Mouse (Mus musculus): ENCODE results near the gene St6galnac4.
A peak's percentile ranks its signal among the peaks of the same experiment; 100 is the strongest.

The St6galnac4 gene

DNA sequence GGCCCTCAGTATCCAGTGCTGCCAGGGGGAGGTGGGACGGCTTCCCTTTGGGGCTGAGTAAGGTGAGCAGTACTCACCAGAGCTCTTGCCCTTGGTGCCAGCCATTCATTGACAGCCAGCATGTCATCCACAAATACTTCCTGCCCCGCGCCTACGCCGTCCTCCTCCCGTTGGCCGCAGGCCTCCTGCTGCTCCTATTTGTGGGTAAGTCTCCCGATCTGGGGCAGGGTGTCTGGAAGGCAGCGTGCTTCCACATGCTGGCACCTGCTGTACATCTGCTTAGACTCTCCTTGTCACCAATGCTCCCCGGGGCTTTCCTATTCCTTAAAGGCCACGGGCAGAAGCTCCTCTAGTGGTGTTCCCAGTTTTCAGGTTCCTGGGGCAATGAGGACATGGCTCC lies 14.7 kb upstream of the St6galnac4 start:
- DNase-seq, result no peak

DNA sequence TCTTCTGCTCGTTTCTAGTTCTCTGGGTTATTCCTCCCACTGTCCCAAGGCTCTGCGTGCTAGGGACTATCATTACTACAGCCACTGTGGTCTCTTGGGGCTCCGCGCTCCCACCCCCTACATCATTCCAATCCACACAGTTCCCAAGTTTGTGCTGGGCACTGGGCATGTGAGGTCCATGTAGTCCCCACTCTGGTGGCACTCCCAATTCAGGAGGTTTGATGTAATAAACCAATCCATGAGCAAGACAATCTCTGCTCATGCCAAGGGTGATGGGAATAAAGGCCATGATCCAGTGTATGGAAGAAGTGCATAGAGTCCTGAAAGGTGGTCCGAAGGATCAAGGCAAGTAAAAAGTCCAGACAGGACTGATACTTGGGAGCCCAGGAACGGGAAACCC lies 12.4 kb upstream of the St6galnac4 start, which contains the start of gene Pip5kl1:
Gene Pip5kl1 (plus strand): TSS at position 301 of the 400 bp plus-strand sequence.
- no peak for DNase-seq

DNA sequence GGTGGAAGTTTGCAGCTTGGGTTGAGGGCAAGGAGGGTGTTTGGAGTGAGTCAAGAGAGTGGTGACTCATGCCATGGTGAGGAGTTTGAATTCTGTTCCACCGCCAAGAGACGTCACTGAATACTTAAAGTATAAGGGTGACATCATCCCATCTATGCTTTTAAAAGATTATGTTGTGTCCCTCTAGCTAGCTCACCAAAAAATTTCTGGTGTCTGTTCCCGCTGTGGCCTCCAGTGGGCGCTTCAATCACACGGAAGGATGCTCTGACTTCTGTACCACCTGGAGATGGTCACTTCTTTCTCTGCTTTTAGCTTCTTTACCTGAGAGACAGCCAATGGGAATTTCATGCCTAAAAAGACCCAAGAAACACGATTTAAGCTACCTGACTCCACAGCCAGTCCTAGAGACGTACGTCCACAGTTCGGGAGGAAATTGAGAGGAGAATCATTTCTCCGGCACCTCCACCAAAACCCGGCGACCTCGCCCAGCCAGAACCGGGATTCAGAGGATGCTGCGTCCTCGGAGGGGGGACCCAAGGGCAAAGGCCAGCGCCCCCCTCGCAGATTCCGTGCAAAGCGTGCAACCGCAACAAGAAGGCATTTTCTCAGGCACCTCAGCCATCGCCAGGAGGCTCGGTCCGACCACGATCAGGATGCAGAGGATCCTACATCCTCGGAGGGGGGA lies 11.9 kb upstream of the St6galnac4 start:
- peak; percentile 69 for DNase-seq

DNA sequence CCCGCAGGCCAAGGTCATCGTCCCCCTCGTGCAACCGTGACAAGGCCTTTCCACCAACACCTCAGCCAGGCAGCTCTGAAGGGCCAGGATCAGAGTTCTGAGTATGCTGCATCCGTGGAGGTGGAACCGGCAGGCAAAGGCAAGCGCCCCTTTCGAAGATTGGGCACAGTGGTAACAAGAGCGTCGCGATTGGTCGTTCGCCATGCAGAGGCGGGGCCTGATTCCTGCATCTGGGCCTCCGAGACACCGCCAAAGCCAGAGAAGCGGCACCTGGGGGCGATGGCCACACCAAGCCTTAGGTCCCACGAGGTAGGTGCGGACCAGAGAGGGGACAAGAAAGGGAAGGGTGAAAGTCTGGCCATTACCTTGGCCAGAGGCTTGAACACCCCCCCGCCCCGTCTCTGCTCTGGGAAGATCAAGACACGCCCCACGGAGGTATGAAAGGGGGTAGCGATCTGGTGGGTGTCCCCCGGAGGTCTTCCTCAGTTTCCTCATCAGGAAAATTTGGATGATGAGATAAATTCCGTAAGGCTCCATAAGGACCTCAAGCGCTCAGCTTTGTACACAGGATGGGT lies 11.2 kb upstream of the St6galnac4 start, which contains the start of gene 9430097D07Rik:
Gene 9430097D07Rik (minus strand): TSS at position 99 of the 575 bp plus-strand sequence.
- peak; percentile 74 for DNase-seq

DNA sequence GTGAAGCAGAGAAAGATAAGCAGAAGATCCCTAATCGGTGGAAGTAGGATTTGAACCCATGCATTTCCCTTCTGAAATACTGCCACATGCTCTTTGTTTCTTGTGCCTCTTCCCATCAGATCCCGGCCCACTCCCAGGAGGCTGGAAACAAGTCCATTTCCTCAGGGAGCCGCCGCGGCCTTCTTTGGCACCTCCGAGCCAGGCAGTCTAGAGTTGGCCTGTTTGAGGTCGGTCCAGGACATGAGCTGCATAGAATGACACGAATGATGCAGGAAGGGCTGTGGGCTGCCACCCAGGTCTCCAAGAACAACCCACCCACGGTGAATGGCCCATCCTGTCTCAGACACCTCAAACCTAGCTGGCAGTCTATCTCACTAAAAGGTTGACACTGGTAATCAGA lies 10.4 kb upstream of the St6galnac4 start:
- no peak for DNase-seq

DNA sequence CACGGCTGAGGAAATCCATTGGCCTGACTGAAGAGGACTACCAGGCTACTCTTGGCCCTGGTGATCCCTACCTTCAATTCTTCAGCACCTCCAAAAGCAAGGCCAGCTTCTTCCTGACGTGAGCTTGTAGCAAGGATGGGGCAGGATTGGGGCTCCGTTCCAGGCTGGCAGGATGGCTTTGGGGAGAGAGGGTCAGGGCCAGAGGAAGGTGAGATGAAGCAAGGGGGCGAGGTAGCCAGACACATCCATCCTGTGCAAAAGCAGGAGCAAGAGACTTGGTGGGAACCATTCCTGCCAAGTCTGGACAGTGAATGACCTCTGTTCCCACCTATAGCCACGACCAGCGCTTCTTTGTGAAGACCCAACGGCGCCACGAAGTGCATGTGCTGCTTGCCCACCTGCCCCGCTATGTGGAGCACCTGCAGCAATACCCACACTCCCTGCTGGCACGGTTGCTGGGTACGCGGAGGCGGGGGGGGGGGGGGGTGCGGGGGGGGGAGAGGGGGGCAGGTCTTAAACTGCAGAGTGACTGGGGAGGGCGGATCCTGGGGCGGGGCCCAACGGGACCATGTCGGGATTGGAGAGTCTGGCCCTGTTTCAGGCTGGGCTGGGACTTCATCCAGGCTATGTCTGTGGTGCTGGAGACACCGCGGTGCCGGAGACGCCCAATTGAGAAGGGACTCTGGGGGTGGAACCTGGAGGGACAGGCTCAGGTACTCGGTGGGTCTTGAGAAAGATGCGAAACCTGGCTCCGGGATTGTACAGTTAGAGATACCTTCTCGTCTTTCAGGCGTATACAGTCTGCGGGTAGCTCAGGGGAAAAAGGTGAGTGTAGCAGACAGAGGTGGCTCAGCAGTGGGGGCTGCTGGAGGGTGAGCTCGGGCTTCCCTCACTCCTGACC lies 8.5 kb upstream of the St6galnac4 start:
- DNase-seq, result no peak

DNA sequence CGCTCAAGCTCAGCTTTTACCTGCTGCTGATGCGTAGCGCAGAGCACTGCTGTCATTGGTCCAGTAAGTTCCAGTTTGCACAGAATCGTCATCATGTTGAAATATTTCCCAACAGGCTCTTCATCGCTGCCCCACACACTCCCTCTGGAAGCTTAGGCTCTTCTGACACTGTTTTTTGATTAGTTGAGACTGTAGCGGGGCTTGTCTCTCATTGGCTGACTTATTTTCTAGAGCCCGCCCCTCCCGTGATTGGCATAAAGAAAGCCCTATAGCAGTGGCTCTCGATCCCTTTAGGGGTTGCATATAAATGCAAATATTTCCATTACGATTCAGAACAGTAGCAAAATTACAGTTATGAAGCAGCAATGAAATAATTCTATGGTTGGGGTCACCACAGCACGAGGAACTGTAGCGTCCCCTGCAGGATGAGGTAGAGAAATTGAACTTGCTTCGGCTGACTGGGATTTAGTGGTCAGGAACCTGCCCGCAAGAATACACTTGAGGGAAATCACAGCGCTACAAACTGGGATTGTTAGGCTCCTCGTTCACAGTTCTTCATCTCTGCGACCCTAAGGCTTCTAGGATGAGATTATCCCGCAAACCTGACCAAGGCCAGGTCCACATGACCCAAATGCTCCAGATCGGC lies 5.3 kb upstream of the St6galnac4 start:
- peak; percentile 72 for DNase-seq

DNA sequence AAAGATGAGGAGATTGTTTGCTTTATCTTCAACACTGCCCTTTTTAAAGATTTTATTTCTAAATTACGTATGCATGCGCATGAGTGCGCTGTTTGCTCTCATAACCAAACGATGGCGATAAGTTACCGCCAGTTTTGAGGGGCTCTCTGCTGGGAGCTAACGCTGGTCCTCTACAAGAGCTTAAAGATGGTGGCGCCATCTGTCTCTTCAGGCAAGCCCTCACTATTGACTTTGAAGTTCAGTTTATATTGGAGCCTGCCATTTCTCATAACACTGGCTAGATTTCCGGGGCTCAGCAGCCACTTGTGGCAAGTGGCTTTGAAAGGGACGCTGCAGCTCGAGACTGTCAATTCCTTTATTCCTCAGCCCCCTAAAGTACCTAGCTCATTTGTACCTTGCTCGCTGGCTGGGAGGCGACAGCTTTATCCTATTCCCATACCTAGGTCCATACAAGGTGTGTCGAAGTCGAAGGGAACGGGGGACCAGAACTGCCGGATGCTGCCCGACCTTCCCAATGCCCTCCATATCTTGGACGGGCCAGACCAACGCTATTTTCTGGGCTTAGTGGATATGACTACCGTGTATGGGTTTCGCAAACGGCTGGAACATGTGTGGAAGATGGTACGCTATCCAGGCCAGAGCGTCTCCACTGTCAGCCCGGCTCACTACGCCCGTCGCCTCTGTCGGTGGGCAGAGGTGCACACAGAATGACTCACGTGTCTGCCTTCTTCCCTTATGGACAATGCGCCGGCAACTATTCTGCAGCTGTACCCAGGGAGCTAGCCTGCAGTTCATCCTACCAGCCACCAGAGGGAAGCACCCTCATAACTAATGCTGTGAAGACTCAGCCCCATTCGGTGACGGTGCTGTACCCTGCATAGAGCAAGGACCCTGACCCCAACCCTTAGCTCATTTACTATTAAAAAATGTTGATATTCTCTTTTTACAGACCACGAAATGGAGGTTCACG lies 3.8 kb upstream of the St6galnac4 start:
- peak; percentile 64 for DNase-seq

DNA sequence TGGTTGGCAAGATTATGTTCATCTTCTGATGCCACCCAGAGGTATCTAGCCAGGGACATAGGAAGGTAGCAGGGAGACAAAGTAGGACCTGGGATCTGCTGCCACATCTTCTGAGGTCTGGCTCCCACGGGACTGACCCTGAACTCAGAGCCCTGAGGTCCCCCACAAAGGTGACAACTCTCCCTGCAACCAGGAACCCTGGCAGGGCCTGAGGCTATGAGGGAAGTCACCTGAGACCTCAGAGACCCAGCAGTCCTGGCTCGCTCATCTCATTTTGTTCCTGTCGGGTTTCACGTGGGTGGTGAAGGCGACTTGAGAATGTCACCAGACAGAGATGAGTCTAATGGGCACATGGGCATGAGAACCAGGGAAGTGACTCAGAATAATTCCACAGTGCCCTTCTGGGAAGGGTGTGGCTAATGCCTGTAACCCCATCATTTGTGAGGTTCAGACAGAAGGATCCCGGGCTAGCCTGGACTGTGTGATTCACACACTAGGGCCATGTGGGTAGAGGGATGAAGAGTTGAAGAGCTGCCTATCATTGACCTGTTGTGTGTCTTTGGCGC lies 1.7 kb upstream of the St6galnac4 start:
- DNase-seq, result no peak

DNA sequence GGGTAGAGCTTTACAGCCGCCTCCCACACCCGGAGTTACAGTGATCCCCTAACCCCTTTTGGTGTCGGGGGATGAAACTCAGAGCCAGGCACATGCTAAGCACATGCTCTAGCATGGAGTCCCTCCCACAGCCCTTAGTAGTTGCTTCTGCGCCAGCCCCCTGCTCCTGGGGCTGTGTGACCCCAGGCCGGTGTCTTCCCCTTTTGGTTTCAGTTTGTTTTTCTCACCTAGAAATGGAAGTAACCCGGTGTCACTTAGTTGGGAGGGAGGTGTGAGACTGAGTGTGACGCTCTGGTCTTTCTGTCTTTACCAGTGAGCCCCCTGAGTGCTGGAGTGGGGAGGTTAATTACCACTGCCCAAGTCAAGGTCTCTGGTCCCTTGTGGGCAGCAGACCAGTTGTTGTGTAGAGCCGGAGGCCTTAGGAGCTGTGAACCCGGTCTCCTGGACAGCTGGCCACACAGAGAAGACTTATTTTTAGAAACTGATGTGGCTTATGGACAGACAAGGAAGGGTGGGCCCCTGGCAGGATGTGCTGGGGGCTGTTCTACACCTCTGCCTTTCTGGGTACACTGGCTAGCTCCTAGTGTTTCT lies 931 bp downstream of the St6galnac4 start:
- DNase-seq, result no peak

DNA sequence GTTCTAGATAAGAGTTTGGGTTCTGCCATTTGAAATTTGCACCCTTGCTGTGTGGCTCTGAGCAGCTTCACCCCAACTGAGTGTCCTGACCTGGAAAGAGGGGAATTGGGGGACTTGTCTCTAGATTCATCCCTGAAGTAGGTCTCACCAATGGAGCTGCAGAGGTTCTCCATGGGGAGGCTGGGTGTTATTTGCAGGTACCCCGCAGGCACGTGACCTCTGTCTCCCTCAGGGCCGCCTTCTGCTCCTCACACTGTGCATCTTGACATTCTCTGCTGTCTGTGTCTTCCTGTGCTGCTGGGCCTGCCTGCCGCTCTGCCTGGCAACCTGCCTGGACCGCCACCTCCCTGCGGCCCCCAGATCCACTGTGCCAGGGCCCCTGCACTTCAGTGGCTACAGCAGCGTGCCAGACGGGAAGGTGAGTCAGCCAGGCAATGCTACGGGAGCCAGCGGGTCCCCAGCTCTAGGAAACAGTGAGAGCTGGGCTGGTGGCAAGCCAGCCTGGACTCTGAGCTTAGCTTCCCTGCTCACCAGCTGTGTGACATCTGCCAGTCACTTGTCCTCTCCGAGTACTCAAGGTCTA lies 2.4 kb downstream of the St6galnac4 start:
- no peak for DNase-seq

DNA sequence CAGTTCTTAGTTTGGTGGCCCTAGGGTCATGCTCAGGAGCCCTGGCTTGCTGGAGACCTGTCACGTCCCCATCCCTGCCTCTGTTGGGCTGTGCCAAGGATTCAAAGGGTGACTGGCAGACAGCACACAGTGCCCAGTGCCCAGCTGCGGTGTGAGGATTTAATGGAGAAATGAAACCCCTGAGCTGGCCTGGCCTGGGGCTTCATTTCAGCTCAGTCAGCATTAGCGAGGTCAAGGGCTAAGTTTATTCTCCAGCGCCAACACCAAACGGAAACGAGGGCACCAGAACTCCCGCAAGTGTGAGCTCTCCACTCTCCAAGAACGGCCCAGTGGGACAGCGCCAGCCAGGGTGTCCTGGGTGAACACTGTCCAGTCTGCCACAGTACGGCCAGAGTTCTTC lies 3.3 kb downstream of the St6galnac4 start:
- DNase-seq, result no peak

DNA sequence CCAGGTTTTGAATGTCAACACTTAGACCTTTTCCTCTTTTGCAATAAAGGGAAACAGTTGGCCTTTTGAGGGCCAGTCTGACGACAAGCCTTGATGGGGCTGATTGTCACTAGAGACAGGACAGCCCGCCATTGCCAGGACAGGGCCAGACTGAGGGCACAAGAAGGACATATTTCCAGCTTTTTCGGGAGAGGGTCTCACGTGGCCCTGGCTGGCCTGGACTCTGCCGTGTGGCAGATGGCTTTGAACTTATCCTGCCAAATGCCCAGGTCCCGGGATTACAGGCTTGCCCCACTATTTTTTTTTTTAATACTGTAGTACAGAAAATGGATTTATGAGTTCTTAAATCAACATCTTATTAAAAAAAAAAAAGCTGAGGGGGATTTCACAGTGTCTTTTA lies 4.4 kb downstream of the St6galnac4 start:
- no peak for DNase-seq

DNA sequence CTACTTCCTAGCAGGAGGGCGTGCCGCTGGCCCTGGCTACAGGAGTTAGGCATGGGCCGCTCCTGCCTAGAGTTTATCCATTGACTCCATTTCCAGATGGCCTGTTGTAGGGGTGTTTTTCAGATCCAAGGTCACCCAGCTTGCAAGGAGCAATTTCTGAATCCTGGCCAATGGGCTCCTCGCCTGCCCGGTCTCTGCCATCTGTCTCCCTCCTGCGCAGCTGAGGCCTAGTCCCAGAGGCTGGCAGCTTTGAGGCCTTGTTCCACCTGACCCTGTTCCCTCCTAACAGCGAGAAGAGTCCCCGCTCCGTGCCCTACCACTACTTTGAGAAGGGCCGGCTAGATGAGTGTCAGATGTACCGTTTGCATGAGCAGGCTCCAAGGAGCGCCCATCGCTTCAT lies 9.8 kb downstream of the St6galnac4 start:
- no peak for DNase-seq

DNA sequence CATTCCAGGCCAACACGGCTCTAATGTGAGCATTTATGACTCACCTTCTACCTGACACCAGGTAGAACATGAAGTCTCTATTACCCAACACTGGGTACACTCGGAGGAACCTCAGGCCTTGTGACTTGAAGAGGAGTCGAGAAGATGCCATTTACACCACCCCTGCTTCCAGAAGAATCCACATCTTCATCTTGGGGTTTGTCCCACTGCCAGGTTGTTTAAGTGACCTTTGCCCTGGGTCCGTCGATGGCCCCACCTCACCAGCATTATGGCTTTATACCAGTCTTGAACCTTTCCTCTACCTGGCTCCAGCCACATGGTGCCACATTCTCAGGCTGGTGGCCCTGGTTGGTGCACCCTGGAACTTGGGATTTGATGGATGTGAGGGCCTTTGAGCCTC lies 10.4 kb downstream of the St6galnac4 start:
- no peak for DNase-seq

DNA sequence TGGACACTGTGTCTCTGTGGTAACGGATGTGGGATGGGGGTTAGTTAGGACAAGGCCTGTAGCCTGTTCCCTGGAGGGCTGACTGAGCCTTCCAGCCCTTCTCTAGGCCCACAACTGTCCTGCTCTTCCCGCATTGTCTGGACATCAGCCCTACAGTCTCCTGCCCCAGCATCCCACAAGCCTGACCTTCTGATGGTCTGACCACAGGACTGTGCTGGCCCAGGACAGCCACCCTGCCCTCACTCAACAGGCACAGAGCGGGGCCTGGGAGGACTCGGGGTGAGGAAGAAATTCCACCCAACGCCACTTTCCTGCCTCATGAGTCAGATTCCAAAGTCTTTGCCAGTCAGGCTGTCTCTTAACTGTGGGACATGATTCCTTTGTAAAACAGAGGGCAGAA lies 10.8 kb downstream of the St6galnac4 start:
- no peak for DNase-seq

DNA sequence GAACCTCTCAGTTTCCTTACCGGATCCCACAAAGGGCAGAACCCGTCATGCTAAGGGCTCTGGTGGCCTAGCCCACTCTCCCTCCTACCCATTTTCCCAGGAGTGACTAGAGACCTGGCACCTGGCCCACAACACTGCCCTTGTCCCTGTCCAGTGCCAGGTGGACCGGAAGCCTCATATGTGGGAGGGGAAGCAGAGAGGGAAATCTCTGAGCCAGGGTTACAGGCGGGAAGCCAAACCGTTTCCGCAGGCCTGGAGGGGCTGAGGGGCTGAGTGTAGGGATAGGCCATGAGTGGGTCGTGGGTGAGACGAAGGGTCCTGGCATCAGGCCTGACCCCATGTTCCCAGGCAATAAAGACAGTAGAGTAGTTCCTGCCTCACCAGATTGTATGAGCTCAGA lies 11.6 kb downstream of the St6galnac4 start:
- no peak for DNase-seq

DNA sequence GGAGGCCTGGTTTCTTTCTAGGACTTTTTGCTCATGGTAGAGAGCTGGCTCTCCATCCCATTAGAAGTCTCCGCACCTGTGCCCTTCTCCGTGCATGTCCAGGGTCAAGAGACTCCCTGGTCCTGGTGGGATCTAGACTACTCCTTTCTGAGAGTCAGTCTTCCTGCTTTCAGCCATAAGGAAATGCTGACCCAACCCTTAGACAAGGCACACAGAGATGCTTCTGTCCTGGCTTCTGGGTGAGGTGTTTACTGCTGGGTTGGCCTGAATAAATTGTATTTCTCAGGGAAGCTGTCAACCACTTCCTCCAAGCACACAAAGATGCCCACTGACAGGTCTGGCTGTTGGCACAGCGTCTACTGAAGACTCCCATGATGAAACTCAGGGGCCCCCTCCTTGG lies 12.5 kb downstream of the St6galnac4 start, which contains the start of gene St6galnac6:
Gene St6galnac6 (plus strand): TSS at position 301 of the 400 bp plus-strand sequence.
- DNase-seq, result no peak

DNA sequence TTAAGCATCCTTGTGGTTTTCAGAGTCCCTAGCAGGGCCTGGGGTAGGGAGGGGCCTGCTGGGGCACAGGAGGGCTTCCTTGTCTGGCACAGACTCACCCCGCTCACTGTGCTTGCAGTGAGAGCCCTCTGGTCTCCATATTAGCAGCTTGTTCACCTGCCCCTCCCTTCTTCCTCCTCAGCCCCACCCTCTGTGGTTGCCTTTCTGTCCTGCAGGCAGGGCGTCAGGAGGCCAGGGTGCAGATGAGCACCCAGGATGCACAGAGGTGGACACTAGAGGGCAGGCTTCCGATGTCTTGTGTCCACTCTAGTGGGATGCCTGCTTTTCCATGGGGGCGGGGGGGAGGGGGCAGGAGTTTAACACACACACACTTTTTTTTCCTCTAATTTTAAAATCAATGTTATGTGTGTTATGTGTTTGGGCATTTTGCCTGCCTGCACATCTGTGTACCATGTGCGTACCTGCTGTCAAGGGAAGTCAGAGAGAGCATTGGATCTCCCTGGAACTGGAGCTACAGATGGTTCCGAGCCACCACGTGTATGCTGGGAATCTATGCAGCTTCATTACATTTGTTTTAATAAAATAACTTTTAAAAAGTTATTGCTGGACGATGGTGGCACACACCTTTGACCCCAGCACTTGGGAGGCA lies 14.6 kb downstream of the St6galnac4 start:
- no peak for DNase-seq

DNA sequence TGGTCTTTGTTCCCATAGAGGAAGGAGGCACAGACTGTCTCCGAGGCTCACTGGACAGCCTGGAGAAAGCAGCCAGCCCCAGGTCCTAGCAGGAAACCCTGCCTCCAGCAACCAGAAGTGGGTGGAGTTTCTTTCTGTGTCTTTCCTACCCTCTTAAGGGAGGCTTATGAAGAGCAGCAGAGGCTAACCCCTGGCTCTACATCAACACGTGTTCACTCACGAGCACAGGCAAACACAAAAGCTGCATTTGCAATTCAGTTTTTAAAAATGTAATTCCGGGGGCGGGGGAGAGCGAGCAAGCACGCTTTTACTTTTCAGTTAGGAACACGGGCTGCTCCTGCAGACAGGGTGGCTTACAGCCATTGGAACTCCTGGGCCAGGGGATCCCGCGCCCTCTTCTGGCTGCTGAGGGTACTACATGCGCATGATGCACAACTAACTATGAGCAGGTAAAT lies 15.7 kb downstream of the St6galnac4 start:
- DNase-seq, result peak; percentile 95

All from right cerebral cortex, postnatal 4 days (tissue).